Mouse (Mus musculus) cerebellum, adult 11 months (tissue): Measurements from ENCODE around the gene Bud23.
A peak's percentile ranks its signal among the peaks of the same experiment; 100 is the strongest.
"Not testable (repeated sequence)": the region's sequence is repeated elsewhere in the genome, so short reads cannot be mapped to it uniquely, and the experiment has no call there.

Experiments used
- DNase-seq: peaks from one replicate; pipeline ENCODE4 v3.0.0; 2022

Gene Bud23

DNA sequence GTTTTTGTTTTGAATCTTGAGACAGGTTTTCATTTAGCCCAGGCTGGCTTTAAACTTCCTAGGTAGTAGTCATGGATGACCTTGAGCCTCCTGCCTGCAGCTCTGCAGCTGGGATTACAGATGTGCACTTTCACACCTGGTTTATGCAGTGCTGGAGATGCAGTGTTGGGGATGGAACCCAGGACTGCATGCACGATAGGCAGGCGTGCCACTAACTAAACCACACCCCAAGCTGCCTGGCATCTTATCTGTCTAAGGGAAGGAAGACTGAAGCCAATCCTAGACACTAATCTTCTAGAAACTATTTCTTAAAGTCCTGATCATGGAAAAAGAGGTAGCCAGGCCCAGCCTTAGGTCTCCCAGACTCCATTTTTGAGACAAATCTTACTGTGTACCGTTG lies 5.7 kb upstream of the Bud23 start:
- DNase-seq: no peak

DNA sequence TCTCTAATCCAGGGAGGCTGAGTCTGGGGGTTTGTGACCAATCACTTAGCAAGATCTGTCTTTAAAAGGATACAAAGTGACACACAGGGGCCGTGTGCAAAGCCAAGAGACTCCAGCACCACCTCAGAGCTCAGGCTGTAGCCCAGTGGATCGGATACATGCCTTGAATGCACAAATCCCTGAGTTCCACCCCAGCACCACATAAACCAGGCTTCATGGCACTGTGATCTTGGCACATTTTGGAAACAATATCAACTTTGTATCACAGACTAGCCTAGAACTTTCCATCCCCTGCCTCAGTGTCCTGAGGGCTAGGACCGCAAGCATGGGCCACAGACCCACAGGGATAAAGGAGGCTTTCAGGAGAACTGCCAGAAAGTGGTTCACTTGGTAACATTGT lies 1.2 kb upstream of the Bud23 start:
- no peak for DNase-seq

DNA sequence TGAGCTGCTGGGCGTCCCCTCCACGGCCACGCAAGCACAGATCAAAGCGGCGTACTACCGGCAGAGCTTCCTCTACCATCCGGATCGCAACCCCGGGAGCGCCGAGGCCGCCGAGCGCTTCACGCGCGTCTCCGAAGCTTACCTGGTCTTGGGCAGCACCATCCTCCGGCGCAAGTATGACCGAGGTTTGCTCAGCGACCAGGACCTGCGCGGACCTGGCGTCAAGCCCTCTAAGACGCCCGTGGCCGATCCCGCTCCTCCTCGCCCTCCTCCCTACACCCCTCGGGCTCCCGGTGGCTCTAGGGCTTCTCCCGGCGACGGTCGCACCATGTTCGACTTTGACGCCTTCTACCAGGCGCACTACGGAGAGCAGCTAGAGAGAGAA lies 385 bp downstream of the Bud23 start:
- no peak for DNase-seq

DNA sequence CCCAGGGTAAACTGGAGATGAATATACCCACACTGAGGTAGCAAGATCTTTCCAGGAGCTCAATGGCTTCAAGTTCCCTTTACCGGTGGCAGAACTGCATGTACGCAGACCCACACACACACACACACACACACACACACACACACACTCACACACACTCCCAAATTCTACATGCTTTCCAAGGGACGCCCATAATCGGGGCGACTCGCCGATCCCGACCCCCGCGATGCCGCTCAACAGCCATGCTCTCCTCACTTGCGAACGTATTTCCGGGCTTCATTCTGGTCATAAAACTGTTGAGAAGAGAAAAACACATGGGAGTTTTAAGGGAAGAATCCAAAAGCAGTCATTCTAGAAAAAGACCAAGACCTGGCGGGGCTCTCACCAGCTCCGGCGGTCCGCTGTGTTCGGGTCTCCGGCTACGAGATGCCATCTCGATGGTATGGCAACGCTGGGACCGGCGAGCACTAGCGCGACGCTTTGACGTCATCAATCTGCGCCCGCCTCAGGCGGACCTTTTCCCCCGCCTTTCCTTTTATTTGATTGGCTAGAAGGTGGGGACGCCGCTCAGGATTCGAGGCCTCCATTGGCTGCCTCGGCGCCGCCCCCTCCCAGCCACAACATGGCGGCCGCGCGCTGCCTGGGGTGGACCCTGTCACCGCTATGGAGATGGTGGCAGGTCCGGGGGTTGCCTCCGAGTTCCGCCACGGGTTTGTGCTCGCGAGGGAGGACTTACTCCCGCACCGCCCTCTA lies 954 bp downstream of the Bud23 start, which contains the start of gene Dnajc30:
Gene Dnajc30, plus strand, starts transcription at position 574 of the 753 bp plus-strand sequence.
- DNase-seq: peak; percentile 96

DNA sequence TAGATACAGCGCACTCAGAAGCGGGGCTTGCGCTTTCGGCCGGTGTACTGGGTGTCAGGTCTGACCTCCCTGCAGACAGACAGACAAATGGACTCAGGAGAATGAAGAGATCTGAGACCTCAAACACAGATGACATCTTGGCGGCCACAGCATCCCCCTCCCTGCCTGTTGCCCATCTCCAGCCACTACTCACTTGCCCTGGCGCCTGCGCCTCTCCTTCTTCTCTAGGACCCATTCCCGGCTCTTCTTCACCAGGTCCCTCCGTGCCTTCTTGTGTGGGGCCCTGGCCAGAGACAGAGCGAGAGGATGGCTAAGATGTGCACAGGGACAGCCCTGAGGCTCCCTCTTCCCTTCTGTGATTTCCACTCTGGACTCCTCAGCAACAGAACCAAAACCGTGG lies 11.4 kb downstream of the Bud23 start:
- DNase-seq: no peak

DNA sequence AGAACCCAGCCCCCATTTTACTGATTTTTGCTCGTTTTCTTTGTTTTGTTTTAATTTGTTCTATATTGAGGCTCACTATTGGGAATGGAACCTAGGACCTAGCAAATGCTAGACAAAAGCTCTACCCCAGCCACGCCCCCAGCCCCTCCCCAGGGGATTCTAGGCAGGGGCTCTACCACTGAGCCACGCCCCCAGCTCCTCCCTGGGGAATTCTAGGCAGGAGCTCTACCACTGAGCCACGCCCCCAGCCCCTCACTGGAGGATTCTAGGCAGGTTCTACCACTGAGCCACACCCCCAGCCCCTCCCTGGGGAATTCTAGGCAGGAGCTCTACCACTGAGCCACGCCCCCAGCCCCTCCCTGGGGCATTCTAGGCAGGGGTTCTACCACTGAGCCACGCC lies 15.5 kb downstream of the Bud23 start:
- DNase-seq: not testable (repeated sequence)

DNA sequence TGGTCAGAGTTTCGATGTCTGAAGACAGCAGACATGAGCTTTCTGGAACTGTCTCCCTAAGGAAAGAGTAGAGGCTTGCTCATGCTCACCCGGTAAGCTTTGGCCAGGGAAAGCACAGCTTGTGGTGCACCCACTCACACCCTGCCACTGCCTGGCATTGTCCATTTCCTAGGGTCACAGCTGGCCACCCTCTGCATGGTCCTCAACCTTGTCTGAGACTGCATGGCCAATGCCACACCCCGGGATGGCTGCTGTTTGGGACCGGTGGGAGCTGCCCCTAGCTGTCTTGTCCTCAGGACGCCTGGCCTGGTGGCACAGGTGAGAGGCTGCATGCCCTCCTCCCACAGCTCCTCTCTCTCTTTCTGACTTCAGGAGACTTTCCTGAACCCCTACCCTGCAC lies 16.2 kb downstream of the Bud23 start:
- no peak for DNase-seq

DNA sequence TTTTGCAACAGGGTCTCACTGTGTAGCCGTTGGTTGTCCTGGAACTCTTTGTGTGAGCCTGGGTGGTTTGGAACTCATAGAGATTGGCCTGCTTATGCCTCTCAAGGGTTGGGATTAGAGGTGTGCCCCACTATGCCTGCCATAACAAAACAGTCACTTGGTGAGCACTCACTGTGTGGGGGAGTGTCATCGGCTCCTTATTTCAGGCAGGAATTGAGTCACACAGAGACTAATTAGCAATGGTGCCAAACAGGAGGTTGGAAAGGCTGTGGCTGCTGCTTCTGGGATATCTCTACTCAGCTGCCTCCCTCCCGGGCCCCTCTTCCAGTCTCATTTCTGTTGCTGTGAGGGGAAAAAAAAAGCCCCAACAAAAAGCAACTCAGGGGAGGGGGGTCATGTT lies 20.2 kb downstream of the Bud23 start:
- no peak for DNase-seq

DNA sequence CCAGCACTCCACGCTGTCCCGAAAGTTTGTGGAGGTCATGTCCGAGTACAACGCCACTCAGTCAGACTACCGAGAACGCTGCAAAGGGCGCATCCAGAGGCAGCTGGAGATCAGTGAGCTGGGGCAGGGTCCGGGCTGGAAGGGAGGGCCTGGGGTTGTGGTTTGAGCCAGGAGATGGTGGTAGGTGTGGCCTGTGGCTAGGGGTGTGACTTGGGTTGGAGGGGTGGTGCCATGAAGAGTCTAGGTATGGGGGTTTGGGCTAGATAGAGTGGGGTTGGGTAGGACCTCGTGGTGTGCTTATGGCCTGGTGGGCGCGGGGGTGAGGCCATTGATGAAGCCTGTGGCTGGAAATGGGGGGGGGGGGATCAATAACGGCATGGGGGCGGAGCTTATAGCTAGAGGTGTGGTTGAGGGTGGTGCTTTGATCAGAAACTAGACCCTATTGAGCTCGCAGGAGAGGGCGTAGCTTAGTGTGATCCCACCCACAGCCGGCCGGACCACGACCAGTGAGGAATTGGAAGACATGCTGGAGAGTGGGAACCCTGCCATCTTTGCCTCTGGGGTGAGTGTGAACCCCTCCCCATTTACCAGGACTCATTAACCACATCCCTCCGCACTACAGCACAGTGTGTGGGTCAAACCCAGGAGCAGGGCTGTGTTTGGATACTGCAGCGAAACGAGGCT lies 22.5 kb downstream of the Bud23 start:
- no peak for DNase-seq

DNA sequence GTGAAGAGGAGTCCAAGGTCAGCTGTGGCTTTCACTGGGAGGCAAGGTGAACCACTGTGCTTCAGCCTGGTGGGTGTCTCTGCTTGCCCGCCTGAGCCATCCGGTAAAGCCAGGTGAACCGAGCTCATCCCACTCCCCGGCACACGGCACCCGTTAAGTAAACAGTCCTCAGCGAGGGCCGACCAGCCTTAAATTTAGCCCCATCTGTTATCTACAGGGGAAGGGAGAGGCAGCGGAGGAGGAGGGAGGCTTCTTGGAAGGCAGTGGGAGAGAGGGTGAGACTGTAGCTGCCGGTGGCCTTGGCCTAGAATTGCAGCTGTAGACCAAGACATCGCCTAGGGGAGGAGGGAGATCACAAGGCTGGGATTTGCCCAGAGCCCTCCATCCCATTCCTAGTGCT lies 24.0 kb downstream of the Bud23 start:
- no peak for DNase-seq

DNA sequence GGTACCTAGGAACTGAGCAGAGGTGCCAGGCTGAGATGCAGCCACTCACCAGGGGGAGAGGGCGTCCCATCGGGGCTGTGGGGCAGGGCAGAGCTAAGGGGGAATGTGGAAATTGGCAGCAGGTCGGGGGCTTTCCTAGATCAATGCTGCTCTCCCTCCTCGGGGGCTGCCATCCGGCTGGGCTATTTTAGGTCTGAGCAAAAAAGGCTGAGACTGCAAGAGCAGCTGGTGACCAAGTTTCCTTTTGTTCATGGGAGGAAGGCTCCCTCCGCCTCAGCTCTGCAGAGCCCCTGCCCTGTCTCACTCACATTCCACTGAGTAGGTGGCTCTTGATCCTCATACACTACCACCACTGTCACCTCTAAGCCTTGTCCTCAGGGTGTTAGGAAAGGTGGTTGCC lies 24.7 kb downstream of the Bud23 start:
- no peak for DNase-seq

DNA sequence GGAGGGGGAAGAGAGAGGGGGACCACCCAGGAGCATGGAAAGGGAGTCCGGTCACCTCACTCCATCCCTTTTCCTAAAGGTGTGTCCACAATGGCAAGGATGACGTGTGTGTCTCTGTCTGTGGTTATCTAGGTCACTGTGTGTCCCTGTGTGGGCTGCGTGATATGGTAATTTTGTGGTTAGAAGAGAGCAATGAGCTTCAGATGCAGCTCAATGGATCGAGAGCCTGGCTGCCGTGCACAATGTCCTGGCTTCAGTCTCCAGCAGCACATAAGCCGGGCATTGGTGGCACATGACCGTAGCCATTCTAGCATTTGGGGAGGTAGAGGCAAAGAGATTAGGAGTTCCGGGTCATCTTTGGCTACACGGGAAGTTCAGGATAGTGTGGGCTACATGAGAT lies 25.2 kb downstream of the Bud23 start:
- DNase-seq: no peak

DNA sequence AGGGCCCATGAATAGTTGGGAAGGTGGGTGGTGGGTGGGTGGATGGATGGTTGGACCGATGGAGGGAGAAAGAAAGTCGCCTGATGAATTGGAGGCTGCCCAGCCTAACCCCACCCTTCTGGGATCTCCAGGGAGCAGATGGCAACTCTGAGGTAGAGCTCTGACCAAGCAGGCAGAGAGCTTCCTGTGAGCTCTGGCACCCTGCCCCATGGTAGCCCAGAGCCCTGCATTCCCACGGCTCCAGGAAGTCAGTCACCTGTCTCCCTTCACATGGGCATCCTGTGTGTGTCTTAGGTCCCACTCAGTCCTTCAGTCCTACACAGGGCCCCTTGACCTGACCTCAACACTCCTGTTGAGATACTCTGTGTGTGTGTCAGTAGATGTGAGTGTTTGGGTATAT lies 26.8 kb downstream of the Bud23 start:
- no peak for DNase-seq

DNA sequence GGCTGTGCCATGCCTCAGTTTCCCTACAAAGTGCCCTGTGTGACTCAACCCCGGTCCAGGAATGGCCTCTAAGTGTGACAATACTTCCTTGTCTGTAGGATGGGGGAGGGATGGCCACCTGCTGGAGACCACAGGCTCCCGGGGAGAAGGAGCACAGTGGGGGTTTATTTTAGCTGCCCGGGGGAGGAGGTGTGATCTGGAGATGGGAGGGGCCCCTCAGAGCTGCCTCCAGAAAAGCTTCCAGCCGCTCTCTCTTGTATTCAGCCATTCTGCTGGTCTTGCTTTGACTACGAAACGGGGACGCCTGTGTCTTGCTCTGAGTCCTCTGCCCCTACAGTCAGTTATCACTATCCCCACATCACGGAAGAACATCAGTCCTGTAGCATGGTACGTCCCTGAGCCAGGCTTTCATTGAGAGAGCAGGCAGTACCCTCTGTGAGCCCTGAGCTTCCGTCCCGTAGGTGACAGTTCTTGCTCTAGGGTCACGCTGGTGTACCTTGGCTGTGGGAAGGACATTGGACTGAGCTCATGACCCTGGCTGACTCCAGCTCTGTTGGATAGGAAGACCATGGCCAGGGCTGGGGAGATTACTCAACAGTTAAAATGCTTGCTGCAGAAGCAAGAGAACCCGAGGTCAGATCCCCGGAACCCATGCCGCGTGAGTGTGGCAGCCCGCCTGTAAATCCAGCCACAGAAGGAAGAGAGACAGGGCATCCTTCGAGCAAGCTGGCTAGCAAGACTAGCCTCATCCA lies 29.0 kb downstream of the Bud23 start:
- DNase-seq: no peak

DNA sequence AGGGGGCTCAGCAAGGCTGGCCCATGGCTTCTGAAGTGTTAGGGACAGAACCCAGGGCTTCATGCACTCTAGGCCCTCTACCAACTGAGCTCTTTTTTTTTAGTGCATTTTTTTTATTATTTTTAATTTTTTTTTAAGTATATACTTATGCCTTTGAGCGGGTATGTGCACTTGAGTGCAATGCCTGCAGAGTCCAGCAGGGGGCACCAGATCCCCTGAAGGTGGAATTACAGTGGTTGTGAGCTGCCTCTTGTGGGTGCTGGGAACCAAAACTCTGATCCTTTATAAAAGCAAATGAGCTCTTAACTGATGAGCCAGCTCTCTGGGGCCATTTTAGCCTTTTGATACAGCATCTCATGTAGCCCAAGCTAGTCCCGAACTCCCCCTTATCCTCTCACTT lies 30.2 kb downstream of the Bud23 start:
- DNase-seq: no peak

DNA sequence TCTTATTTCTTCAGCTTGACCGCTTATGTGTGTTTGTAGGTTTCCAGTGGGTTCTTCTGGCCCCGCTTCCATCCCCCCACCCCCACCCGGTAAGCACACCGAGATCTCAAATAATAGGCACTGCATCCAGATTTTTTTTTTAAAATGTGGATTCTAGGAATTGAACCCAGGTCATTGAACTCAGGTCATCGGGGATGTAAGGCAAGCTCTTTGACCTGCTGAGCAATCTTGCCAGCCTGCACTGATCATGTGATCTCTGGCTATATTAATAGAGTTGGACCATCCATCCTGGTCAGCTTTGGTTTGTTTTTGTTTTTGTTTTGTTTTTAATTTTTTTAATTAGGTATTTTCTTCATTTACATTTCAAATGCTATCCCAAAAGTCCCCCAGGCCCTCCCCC lies 32.2 kb downstream of the Bud23 start:
- no peak for DNase-seq

DNA sequence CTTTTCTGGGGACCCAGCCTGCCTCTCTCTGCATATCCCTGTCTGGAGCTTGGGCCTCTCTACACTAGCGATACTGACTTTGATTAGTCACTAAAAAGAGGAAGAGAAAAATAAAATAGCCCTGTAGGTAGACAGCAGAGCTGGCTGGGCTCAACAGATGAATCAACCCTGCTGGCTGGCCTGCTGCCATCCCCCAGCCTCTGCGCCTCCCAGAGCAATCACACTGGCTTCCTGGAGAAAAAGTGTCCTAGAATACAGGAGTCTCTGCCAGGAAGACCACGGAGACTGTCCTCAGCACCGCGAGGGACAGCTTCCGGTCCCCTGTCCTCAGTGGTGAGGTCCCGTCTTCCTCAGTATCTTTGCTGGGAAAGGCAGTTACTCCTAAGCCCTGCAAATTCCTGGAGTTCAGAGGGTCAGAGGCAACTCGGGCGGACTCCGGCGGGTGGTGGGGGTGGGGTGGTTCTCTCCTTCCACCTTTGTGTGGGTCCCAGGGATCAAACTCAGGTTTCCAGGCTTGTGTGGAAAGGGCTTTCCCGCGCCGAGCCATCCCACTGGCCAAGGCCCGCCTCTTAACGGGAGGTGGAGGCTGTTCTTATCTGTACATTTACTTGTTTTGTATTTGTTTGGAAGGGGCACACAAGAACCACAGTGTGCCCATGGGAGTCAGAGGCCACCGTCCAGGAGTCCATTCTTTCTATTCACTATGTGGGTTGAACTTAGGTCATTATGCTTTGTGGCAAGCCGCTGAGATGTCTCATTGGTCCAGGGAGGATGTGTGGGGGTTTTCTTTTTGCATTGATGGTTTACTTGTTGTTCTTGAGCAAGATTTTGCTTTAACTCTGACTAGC lies 35.5 kb downstream of the Bud23 start:
- peak; percentile 61 for DNase-seq

DNA sequence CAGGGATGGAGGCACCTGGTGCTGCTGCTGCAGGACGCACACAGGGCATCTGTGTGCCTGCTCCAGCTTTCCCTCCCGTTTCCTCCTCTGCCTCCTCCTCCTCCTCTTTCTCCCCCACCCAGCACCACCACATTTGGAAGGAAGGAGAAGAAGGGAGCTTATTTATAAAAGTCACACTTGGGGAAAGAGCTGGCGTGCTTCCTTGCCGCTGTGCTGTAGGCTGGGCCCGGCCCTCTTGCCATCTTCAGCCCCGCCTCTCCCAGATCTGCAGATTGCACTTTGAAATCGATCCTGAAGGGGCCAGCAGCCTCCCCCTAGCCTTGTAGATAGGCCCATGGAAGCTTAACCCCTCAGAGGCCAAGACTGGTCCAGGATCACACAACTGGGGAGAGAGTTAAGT lies 38.9 kb downstream of the Bud23 start:
- DNase-seq: no peak

DNA sequence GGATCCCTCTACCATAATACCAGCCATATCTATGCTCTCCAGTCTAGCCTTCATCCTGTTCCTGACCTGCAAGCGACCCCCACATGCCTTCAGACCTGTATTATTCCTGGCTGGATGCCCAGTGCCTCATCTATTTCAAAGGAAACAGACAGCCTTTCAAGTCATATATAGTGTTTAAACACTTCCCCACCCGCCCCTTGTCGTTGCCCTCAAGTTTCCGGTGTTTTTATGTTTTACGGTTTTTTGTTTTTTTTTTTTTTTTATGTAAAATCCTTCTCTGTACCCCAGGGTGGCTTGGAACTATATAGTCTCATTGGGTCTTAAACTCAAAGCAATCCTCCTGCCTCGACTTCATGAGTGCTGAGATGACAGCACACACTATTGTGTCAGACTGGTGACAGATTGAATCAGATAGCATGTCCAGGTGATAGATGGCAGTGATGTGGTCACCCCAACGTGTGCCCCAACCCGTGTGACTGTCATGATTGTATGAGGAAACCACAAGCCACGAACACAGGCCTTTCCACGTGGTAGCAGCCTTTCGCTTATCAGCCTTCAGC lies 40.0 kb downstream of the Bud23 start:
- no peak for DNase-seq

DNA sequence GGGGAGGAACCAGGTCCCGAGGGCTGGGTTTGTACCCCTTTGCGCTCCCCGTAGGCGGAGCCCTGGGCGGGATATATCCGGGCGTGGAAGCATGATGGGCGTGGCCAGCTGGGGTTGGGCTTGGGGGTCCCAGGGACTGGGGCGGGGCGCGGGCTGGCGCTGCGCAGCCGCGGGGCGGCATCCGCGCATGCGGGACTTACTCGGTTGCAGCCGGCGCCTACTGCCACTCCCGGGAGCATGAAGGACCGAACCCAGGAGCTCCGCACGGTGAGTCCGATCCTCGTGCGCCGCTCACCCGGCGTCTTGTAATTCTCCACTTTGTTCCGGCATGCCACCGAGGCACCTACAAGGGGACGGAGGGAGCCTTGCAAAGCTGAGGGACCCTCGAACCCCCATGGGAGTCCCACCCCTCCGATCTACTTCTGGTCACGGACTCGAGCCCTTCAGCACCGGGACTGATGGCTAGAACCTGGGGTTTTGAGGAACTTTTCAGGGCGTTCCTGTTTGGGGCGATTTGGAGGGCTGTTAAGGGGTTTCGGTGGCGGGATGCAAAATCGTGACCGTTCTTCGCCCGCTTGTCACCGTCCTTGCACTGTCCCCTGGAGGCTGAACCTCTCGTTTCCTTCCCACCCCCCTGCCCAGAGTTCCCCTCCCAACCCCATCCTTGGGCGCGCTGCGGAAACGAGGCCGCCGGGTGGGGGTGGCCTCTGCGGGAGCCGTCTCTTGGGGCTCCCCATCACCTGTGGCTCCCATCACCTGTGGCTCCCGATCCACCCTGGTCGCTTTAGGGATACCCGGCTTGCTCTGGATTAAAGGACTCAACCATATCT lies 41.2 kb downstream of the Bud23 start, which contains the start of gene Stx1a:
Gene Stx1a, plus strand, starts transcription at position 139 of the 830 bp plus-strand sequence.
- peak; percentile 46 for DNase-seq

DNA sequence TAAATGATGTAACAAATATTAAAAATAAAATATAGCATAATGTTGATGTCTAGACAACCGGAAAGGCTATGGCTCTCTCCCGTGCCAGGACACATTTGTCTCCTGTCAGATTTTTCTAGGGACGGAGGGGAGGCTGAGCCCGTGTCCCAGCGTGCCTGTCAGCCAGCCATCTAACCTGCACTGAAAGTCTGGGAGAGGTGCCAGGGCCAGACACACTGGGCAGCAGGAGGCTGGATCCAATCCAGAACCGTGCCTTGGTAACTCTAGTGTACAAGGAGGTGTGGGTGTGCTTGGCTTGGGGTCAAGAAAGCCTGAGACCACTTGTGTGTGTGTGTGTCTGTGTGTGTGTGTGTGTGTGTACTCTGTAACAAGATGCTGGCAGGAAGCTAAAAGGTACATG lies 42.9 kb downstream of the Bud23 start:
- DNase-seq: peak; percentile 90
